Mouse (Mus musculus) embryonic facial prominence, embryonic 14.5 days (tissue): ENCODE measurements around the gene Cntrl. TPM values are rescaled to one million over a fixed set of nuclear protein-coding genes. Genes with fewer than 3 reads are reported as not detected.

ENCODE experiments used
- ATAC-seq: fragments of 200-750 bp; cut with Nextera tagmentation; 2 replicates; pipeline ENCODE4 v1.8.0; 2017; ENCODE audit warnings: low read depth, moderate number of reproducible peaks, moderate TSS enrichment
- DNase-seq: peaks from one replicate; pipeline ENCODE4 v3.0.0-alpha.2; 2015; ENCODE audit warnings: low spot score
- H3K27ac ChIP-seq: fragments of 300-500 bp; sonication (generic); replicated peaks from 2 replicates; pipeline ENCODE4 v1.5.1; 2014; ENCODE audit warnings: low read depth, mild to moderate bottlenecking, low read length, moderate library complexity
- H3K27me3 ChIP-seq: fragments of 300-500 bp; sonication (generic); replicated peaks from 2 replicates; pipeline ENCODE4 v1.6.1; 2014; ENCODE audit warnings: low read length; ENCODE audit not compliant: control insufficient read depth, insufficient read depth
- H3K36me3 ChIP-seq: fragments of 300-500 bp; sonication (generic); 2 replicates; pipeline ENCODE4 v1.6.1; 2014; ENCODE audit warnings: low read length, mixed read lengths; ENCODE audit not compliant: control insufficient read depth, insufficient read depth
- H3K4me1 ChIP-seq: fragments of 300-500 bp; sonication (generic); 2 replicates; pipeline ENCODE4 v1.6.1; 2014; ENCODE audit warnings: antibody characterized with exemption, low read length; ENCODE audit not compliant: control insufficient read depth, insufficient read depth
- H3K4me2 ChIP-seq: fragments of 300-500 bp; sonication (generic); 2 replicates; pipeline ENCODE4 v1.6.1; 2014; ENCODE audit warnings: low read depth, mild to moderate bottlenecking, low read length, moderate library complexity, mixed read lengths
- H3K4me3 ChIP-seq: fragments of 300-500 bp; sonication (generic); 2 replicates; pipeline ENCODE4 v1.5.1; 2014; ENCODE audit warnings: low read depth, mild to moderate bottlenecking, low read length
- H3K9ac ChIP-seq: fragments of 300-500 bp; sonication (generic); 2 replicates; pipeline ENCODE4 v1.6.1; 2014; ENCODE audit warnings: low read depth, mild to moderate bottlenecking, low read length, moderate library complexity, mixed read lengths
- H3K9me3 ChIP-seq: fragments of 300-500 bp; sonication (generic); 2 replicates; pipeline ENCODE4 v1.6.1; 2016; ENCODE audit warnings: low read length; ENCODE audit not compliant: control insufficient read depth
- WGBS: fragments of 180-500 bp; shearing (Covaris S2); extraction: QIAGEN DNeasy Blood & Tissue Kit; methylation state at CpG from one replicate; pipeline ENCODE4 v1.1.7; 2014; 5-methylcytosine and 5-hydroxymethylcytosine counted together
- polyA plus RNA-seq: library from polyadenylated mRNA; unstranded; fragments of >200 nt; fragmentation: Nextera tagmentation; extraction: Ambion mirVana; gene quantifications from 2 replicates; pipeline ENCODE4 v1.2.1, GENCODE M21; 2014

Gene Cntrl
- polyA plus RNA-seq, 1 experiment from 2014 or later: 21.8 TPM

DNA sequence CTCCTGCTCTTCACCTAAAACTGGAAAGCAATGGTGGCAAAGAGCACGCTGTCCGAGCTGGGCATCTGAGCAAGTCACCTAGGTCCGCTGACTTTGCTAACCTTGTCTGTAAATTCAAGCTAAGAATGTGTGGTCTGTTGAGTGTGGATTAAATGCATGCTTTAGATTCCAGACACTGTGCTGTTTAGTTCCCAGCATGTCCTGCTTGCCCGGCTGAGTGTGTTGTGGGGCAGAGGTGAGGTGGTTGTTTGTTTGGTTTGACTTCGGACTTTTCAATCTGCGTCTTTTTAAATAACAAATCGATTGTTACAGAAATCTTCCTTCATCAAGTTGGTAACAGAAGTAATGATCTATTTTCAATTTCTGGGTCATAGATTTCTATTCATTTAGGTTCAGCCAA is 48.5 kb downstream of the Cntrl start:
- 80% methylated on average over 7 of the region's 7 CpGs for WGBS

DNA sequence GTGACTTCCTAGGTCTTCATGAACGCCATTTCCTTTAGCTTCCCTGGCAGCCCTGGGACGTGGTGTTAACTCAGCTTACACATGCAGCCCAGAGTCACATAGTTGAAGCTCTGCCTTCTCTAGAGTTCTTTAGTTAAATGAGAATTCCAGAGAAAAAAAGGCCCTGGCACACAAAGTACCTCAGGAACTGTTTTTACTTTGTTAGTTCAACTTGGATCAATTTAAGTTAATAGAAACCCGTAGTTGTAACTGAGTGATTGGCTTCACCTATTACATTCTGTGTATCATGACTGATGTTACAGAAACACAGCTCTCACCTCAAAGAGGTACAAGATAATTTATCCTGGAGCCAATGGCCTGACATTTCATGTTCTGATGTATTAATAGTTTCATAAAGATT is 49.1 kb downstream of the Cntrl start:
- no peak for DNase-seq
- Histone ChIP-seq H3K4me2 (no peak overlapping the region), H3K9me3 (no peaks in the 10 kb centered on the region), H3K9ac (no peak overlapping the region), H3K27me3 (no peaks in the 10 kb centered on the region), H3K27ac (no peak overlapping the region), H3K36me3 (peaks cover 86% of the 10 kb centered on the region), H3K4me1 (no peaks in the 10 kb centered on the region), H3K4me3 (no peak overlapping the region)
- ATAC-seq: no peak
- 72% methylated on average over 3 of the region's 3 CpGs for WGBS

More for the DNA sequence above, 48.5 kb downstream of the Cntrl start:
- no peak for DNase-seq
- Histone ChIP-seq H3K27me3 (no peaks in the 10 kb centered on the region), H3K4me1 (no peaks in the 10 kb centered on the region), H3K36me3 (peaks cover 86% of the 10 kb centered on the region), H3K9me3 (no peaks in the 10 kb centered on the region), H3K9ac (no peak overlapping the region), H3K27ac (no peak overlapping the region), H3K4me2 (no peak overlapping the region), H3K4me3 (no peak overlapping the region)
- no peak for ATAC-seq

DNA sequence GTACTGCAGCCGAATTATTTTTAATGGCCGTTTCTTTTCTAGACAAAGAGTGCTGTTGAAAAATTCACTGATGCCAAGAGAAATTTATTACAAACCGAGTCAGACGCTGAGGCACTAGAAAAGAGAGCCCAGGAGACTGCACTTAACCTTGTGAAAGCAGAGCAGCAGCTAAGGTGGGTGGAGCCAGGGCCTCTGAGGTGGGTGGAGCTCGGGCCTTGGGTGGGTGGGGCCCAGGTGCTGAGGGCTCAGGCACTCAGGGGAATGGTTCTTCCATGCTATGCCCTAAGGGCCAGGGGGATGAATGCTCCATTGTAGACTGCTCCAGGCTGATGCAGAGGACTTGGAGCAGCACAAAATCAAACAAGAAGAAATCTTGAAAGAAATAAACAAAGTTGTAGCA is 50.9 kb downstream of the Cntrl start:
- Histone ChIP-seq H3K36me3 (peaks cover 78% of the 10 kb centered on the region), H3K9ac (no peak overlapping the region), H3K4me3 (no peak overlapping the region), H3K27ac (no peak overlapping the region), H3K9me3 (no peaks in the 10 kb centered on the region), H3K4me1 (no peaks in the 10 kb centered on the region), H3K4me2 (no peak overlapping the region), H3K27me3 (no peaks in the 10 kb centered on the region)
- peak; percentile 18 for DNase-seq
- WGBS: 49% methylated on average over 5 of the region's 5 CpGs
- no peak; the same call in 1 of the 2 replicates for ATAC-seq

DNA sequence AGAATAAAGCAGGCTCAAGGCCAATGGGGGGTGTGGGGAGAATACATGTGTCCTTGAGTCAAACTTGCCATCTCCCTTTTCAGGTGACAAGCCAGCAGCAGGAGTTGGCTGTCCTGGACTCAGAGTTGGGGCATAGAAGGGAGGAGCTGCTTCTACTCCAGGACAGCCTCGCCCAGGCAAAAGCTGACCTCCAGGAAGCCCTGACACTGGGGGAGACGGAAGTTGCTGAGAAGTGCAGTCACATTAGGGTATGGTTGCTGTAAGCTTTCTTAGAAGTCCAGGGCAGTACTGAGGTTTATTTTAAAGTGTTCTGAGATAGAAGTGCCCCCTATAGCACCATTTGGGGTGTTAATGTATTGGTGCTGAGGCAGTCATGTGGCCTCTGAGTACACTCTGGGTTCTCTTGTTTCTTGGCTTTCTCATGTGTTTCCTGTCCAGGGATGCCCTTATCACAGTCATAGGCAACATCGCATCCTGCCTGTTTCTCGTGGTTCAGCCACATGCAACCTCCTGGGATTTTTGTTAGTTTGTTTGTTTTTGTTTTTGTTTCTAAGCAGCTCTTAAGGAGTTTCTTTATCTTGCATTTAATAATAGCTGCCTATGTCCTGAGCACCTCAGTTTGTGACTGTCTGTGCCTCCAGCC is 52.7 kb downstream of the Cntrl start:
- Histone ChIP-seq H3K36me3 (peaks cover 78% of the 10 kb centered on the region), H3K9ac (no peak overlapping the region), H3K4me2 (no peak overlapping the region), H3K4me3 (no peak overlapping the region), H3K9me3 (no peaks in the 10 kb centered on the region), H3K4me1 (no peaks in the 10 kb centered on the region), H3K27me3 (no peaks in the 10 kb centered on the region), H3K27ac (no peak overlapping the region)
- WGBS: 85% methylated on average over 4 of the region's 4 CpGs
- ATAC-seq (no peak), DNase-seq (no peak)

DNA sequence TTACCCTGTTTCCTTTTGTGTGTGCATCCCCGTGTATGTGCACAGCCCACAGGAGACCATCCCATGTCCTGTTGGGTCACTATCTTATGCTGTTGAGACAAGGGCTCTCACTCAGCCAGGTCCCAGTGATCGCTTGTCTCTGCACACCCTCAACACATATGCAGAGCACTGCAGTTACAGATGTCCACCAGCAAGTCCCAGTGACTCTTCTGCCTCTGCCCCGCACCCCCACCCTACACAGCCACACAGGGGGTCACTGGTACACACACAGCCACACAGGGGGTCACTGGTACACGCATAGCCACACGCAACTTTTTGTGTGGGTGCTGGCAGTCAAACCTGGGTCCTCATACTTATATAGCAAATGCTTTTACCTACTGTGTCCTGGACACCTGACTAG is 54.1 kb downstream of the Cntrl start:
- WGBS: 96% methylated on average over 5 of the region's 5 CpGs
- Histone ChIP-seq H3K27ac (no peak overlapping the region), H3K4me2 (no peak overlapping the region), H3K4me1 (no peaks in the 10 kb centered on the region), H3K4me3 (no peak overlapping the region), H3K27me3 (no peaks in the 10 kb centered on the region), H3K36me3 (peaks cover 74% of the 10 kb centered on the region), H3K9ac (no peak overlapping the region), H3K9me3 (no peaks in the 10 kb centered on the region)
- no peak for DNase-seq
- ATAC-seq: no peak

DNA sequence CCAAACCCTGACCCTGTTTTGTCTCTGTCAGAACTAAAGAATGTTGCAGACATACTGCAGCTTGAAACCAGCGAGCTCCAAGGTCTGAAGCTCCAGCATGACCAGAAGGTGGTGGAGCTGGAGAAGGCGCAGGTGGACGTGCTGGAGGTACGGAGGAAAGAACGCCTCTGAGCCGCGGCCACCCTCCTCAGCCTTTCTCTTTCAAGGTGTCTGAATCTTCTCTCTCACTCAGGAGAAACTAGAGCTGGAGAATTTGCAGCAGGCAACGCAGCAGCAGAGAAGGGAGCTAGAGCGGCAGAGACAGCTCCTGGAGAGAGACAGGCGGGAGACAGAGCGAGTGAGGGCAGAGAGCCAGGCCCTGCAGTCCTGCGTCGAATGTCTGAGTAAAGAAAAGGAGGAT is 56.1 kb downstream of the Cntrl start:
- Histone ChIP-seq H3K9me3 (no peaks in the 10 kb centered on the region), H3K27me3 (no peaks in the 10 kb centered on the region), H3K4me2 (no peak overlapping the region), H3K36me3 (peaks cover 75% of the 10 kb centered on the region), H3K9ac (no peak overlapping the region), H3K27ac (no peak overlapping the region), H3K4me3 (no peak overlapping the region), H3K4me1 (no peaks in the 10 kb centered on the region)
- WGBS: 96% methylated on average over 13 of the region's 13 CpGs
- no peak for ATAC-seq
- no peak for DNase-seq

DNA sequence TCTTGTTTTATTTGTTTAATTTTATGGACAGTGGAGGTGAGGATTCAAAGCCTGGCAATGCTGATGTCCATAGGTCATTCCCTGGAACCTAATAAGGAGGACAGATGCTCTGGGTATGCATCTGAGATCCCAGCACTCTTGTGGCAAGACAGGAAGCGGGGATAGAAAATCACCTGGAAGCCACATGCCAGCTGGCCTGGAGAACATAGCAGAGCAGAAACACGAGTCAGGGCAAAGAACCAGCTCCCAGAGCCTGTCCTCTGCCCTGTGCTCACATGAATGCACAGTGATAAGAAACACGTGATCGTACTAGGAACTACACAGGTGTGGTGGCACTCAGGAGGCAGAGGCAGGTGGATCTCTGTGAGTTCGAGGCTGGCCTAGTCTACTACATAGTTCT is 57.5 kb downstream of the Cntrl start:
- no peak overlapping the region for H3K9ac ChIP-seq
- no peaks in the 10 kb centered on the region for H3K4me1 ChIP-seq
- no peak overlapping the region for H3K4me2 ChIP-seq
- no peak overlapping the region for H3K27ac ChIP-seq
- no peaks in the 10 kb centered on the region for H3K9me3 ChIP-seq
- DNase-seq (no peak), ATAC-seq (no peak)
- no peak overlapping the region for H3K4me3 ChIP-seq
- H3K36me3 ChIP-seq: peaks cover 84% of the 10 kb centered on the region
- no peaks in the 10 kb centered on the region for H3K27me3 ChIP-seq
- WGBS: 86% methylated on average over 5 of the region's 5 CpGs

DNA sequence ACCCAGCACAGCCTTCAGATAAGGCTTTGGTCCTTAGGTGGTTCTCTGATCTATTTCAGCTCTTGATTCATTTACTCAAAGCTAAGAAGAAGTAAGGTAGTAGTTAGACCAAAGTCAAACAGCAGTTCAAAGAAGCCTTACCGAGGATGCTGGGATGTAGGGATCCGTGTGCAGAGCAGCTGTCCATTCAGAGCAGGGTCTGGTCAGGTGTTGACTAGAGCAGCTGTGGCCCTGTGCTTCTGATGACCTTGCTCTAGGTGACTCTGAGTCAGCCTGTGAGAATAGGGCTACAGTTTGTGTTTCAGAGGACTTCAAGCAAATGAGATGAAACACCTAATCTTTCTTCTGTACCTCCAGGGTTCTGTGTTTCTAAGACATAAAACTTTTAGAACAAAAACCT is 60.2 kb downstream of the Cntrl start:
- peaks cover 86% of the 10 kb centered on the region for H3K36me3 ChIP-seq
- 84% methylated on average over 2 of the region's 2 CpGs for WGBS
- H3K27ac ChIP-seq: no peak overlapping the region
- no peak overlapping the region for H3K4me2 ChIP-seq
- no peaks in the 10 kb centered on the region for H3K9me3 ChIP-seq
- no peak for DNase-seq
- no peak overlapping the region for H3K9ac ChIP-seq
- no peaks in the 10 kb centered on the region for H3K27me3 ChIP-seq
- no peak for ATAC-seq
- H3K4me1 ChIP-seq: no peaks in the 10 kb centered on the region
- H3K4me3 ChIP-seq: no peak overlapping the region

DNA sequence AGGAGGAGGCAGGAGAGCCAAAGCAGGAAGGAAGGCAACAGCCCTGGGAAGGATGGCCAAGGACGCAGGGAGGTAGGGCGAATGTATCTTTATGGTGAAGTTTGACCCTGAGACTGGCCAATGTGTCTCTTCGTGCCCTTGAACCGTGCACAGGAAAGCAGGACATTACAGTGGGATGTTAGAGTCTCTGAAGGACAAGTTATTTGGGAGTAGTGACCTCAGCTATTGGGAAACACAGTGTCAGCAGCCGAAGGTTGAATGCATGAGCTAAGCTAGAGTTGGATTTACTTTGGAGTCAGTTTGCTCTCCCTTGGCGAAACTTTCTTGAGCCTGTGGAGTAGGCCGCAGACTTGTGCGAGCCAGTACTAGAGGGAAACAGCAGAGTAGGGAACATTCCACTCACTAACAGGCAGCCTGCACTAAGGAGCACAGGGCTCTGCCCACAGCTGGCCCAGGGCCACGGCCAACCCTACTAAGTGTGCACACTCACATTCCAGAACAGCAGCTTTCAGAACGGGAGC is 62.1 kb downstream of the Cntrl start:
- ATAC-seq (peak; percentile 65; the same call in 1 of the 2 replicates), DNase-seq (peak; percentile 7)
- H3K4me2 ChIP-seq: no peak overlapping the region
- no peaks in the 10 kb centered on the region for H3K27me3 ChIP-seq
- H3K9ac ChIP-seq: no peak overlapping the region
- H3K4me1 ChIP-seq: no peaks in the 10 kb centered on the region
- 87% methylated on average over 10 of the region's 10 CpGs for WGBS
- no peak overlapping the region for H3K4me3 ChIP-seq
- H3K9me3 ChIP-seq: no peaks in the 10 kb centered on the region
- no peak overlapping the region for H3K27ac ChIP-seq
- peaks cover 90% of the 10 kb centered on the region for H3K36me3 ChIP-seq
